Mouse (Mus musculus): ENCODE results near the gene Pid1. TPM values are rescaled to one million over a fixed set of nuclear protein-coding genes. Genes with fewer than 3 reads are reported as not detected.

Pid1 gene
- polyA plus RNA-seq, 1 experiment from 2014 or later: 107 TPM

- H3K4me2 ChIP-seq (ENCODE audit: low read length): no peak overlapping the region
- WGBS: 84% methylated on average over 2 of the region's 2 CpGs
- no peak for ATAC-seq
Observed at GRCm38 (mm10) chr1:84087957-84088356, 276.0 kb downstream of the Pid1 start.

GRCm38 (mm10) chr1:84087325-84087724, 276.7 kb downstream of the Pid1 start:
- Histone ChIP-seq H3K27me3 (replicated peaks; ENCODE audit: control insufficient read depth, insufficient read depth, low read length) (no peaks in the 10 kb centered on the region), H3K4me2 (ENCODE audit: low read length) (no peak overlapping the region), H3K4me1 (ENCODE audit: control insufficient read depth, insufficient read depth, low read depth, low read length) (peaks cover 3% of the 10 kb centered on the region), H3K9me3 (ENCODE audit: control insufficient read depth, low read length) (no peaks in the 10 kb centered on the region), H3K4me3 (ENCODE audit: low read length) (no peak overlapping the region), H3K9ac (ENCODE audit: low read depth, low read length) (no peak overlapping the region), H3K36me3 (ENCODE audit: control insufficient read depth, insufficient read depth, low read length) (no peaks in the 10 kb centered on the region), H3K27ac (ENCODE audit: low read depth, low read length) (no peak overlapping the region)
- no peak for ATAC-seq
- WGBS: 57% methylated on average over 6 of the region's 6 CpGs

More at GRCm38 (mm10) chr1:84087957-84088356, 276.0 kb downstream of the Pid1 start:
- no peak overlapping the region for H3K9ac ChIP-seq (ENCODE audit: low read depth, low read length)
- peaks cover 3% of the 10 kb centered on the region for H3K4me1 ChIP-seq (ENCODE audit: control insufficient read depth, insufficient read depth, low read depth, low read length)
- H3K4me3 ChIP-seq (ENCODE audit: low read length): no peak overlapping the region
- no peaks in the 10 kb centered on the region for H3K9me3 ChIP-seq (ENCODE audit: control insufficient read depth, low read length)
- H3K36me3 ChIP-seq (ENCODE audit: control insufficient read depth, insufficient read depth, low read length): no peaks in the 10 kb centered on the region
- H3K27ac ChIP-seq (ENCODE audit: low read depth, low read length): no peak overlapping the region
- no peaks in the 10 kb centered on the region for H3K27me3 ChIP-seq (replicated peaks; ENCODE audit: control insufficient read depth, insufficient read depth, low read length)

GRCm38 (mm10) chr1:84086486-84086885, 277.5 kb downstream of the Pid1 start:
- WGBS: 31% methylated on average over 1 of the region's 1 CpGs
- Histone ChIP-seq H3K4me2 (ENCODE audit: low read length) (no peak overlapping the region), H3K36me3 (ENCODE audit: control insufficient read depth, insufficient read depth, low read length) (no peaks in the 10 kb centered on the region), H3K4me1 (ENCODE audit: control insufficient read depth, insufficient read depth, low read depth, low read length) (peaks cover 3% of the 10 kb centered on the region), H3K27me3 (replicated peaks; ENCODE audit: control insufficient read depth, insufficient read depth, low read length) (no peaks in the 10 kb centered on the region), H3K27ac (ENCODE audit: low read depth, low read length) (no peak overlapping the region), H3K9me3 (ENCODE audit: control insufficient read depth, low read length) (no peaks in the 10 kb centered on the region), H3K4me3 (ENCODE audit: low read length) (no peak overlapping the region), H3K9ac (ENCODE audit: low read depth, low read length) (no peak overlapping the region)
- no peak for ATAC-seq

- Histone ChIP-seq H3K4me3 (ENCODE audit: low read length) (no peak overlapping the region), H3K4me1 (ENCODE audit: control insufficient read depth, insufficient read depth, low read depth, low read length) (peaks cover 3% of the 10 kb centered on the region), H3K36me3 (ENCODE audit: control insufficient read depth, insufficient read depth, low read length) (no peaks in the 10 kb centered on the region), H3K27me3 (replicated peaks; ENCODE audit: control insufficient read depth, insufficient read depth, low read length) (no peaks in the 10 kb centered on the region), H3K9me3 (ENCODE audit: control insufficient read depth, low read length) (no peaks in the 10 kb centered on the region), H3K27ac (ENCODE audit: low read depth, low read length) (no peak overlapping the region), H3K9ac (ENCODE audit: low read depth, low read length) (no peak overlapping the region), H3K4me2 (ENCODE audit: low read length) (no peak overlapping the region)
- no peak for ATAC-seq
- 90% methylated on average over 3 of the region's 3 CpGs for WGBS
Observed at GRCm38 (mm10) chr1:84085361-84085760, 278.6 kb downstream of the Pid1 start.

- peak; percentile 46; the same call in 1 of the 2 replicates for ATAC-seq
- Histone ChIP-seq H3K27me3 (replicated peaks; ENCODE audit: control insufficient read depth, insufficient read depth, low read length) (no peaks in the 10 kb centered on the region), H3K9me3 (ENCODE audit: control insufficient read depth, low read length) (no peaks in the 10 kb centered on the region), H3K9ac (ENCODE audit: low read depth, low read length) (no peak overlapping the region), H3K27ac (ENCODE audit: low read depth, low read length) (no peak overlapping the region), H3K36me3 (ENCODE audit: control insufficient read depth, insufficient read depth, low read length) (no peaks in the 10 kb centered on the region), H3K4me2 (ENCODE audit: low read length) (no peak overlapping the region), H3K4me3 (ENCODE audit: low read length) (no peak overlapping the region), H3K4me1 (ENCODE audit: control insufficient read depth, insufficient read depth, low read depth, low read length) (no peaks in the 10 kb centered on the region)
- WGBS: 44% methylated on average over 8 of the region's 8 CpGs
Observed at GRCm38 (mm10) chr1:84079566-84079965, 284.4 kb downstream of the Pid1 start.

- H3K36me3 ChIP-seq (ENCODE audit: control insufficient read depth, insufficient read depth, low read length): no peaks in the 10 kb centered on the region
- no peaks in the 10 kb centered on the region for H3K27me3 ChIP-seq (replicated peaks; ENCODE audit: control insufficient read depth, insufficient read depth, low read length)
- ATAC-seq: no peak
- no peaks in the 10 kb centered on the region; the same call in 1 of the 2 replicates for H3K4me1 ChIP-seq (ENCODE audit: control insufficient read depth, insufficient read depth, low read depth, low read length)
- no peak overlapping the region for H3K27ac ChIP-seq (ENCODE audit: low read depth, low read length)
- H3K4me2 ChIP-seq (ENCODE audit: low read length): no peak overlapping the region
- 64% methylated on average over 1 of the region's 1 CpGs for WGBS
- H3K9ac ChIP-seq (ENCODE audit: low read depth, low read length): no peak overlapping the region
- no peaks in the 10 kb centered on the region for H3K9me3 ChIP-seq (ENCODE audit: control insufficient read depth, low read length)
- no peak overlapping the region for H3K4me3 ChIP-seq (ENCODE audit: low read length)
Observed at GRCm38 (mm10) chr1:84077023-84077422, 287.0 kb downstream of the Pid1 start.

- H3K27ac ChIP-seq (ENCODE audit: low read depth, low read length): no peak overlapping the region
- no peak for ATAC-seq
- WGBS: 59% methylated on average over 5 of the region's 5 CpGs
Observed at GRCm38 (mm10) chr1:84056884-84057630, 306.9 kb downstream of the Pid1 start.

GRCm38 (mm10) chr1:84056306-84056705, 307.7 kb downstream of the Pid1 start:
- no peak for ATAC-seq
- no peak overlapping the region for H3K27ac ChIP-seq (ENCODE audit: low read depth, low read length)
- no peak overlapping the region for H3K4me3 ChIP-seq (ENCODE audit: low read length)
- H3K9me3 ChIP-seq (ENCODE audit: control insufficient read depth, low read length): no peaks in the 10 kb centered on the region
- no peaks in the 10 kb centered on the region; the same call in 1 of the 2 replicates for H3K4me1 ChIP-seq (ENCODE audit: control insufficient read depth, insufficient read depth, low read depth, low read length)
- H3K4me2 ChIP-seq (ENCODE audit: low read length): no peak overlapping the region
- no peaks in the 10 kb centered on the region for H3K36me3 ChIP-seq (ENCODE audit: control insufficient read depth, insufficient read depth, low read length)
- 62% methylated on average over 1 of the region's 1 CpGs for WGBS
- no peaks in the 10 kb centered on the region for H3K27me3 ChIP-seq (replicated peaks; ENCODE audit: control insufficient read depth, insufficient read depth, low read length)
- no peak overlapping the region for H3K9ac ChIP-seq (ENCODE audit: low read depth, low read length)

More at GRCm38 (mm10) chr1:84056884-84057630, 306.9 kb downstream of the Pid1 start:
- Histone ChIP-seq H3K9ac (ENCODE audit: low read depth, low read length) (no peak overlapping the region), H3K9me3 (ENCODE audit: control insufficient read depth, low read length) (no peaks in the 10 kb centered on the region), H3K4me3 (ENCODE audit: low read length) (no peak overlapping the region), H3K4me2 (ENCODE audit: low read length) (no peak overlapping the region), H3K36me3 (ENCODE audit: control insufficient read depth, insufficient read depth, low read length) (no peaks in the 10 kb centered on the region), H3K27me3 (replicated peaks; ENCODE audit: control insufficient read depth, insufficient read depth, low read length) (no peaks in the 10 kb centered on the region), H3K4me1 (ENCODE audit: control insufficient read depth, insufficient read depth, low read depth, low read length) (no peaks in the 10 kb centered on the region; the same call in 1 of the 2 replicates)

GRCm38 (mm10) chr1:84025746-84026145, 338.2 kb downstream of the Pid1 start:
- Histone ChIP-seq H3K27ac (ENCODE audit: low read depth, low read length) (no peak overlapping the region), H3K36me3 (ENCODE audit: control insufficient read depth, insufficient read depth, low read length) (no peaks in the 10 kb centered on the region), H3K4me3 (ENCODE audit: low read length) (no peak overlapping the region), H3K9ac (ENCODE audit: low read depth, low read length) (no peak overlapping the region), H3K4me2 (ENCODE audit: low read length) (no peak overlapping the region), H3K27me3 (replicated peaks; ENCODE audit: control insufficient read depth, insufficient read depth, low read length) (no peaks in the 10 kb centered on the region), H3K4me1 (ENCODE audit: control insufficient read depth, insufficient read depth, low read depth, low read length) (no peaks in the 10 kb centered on the region), H3K9me3 (ENCODE audit: control insufficient read depth, low read length) (no peaks in the 10 kb centered on the region)
- ATAC-seq: no peak
- WGBS: 85% methylated on average over 1 of the region's 1 CpGs
